Mouse (Mus musculus): ENCODE results near the gene Piwil4.

Piwil4 gene

DNA sequence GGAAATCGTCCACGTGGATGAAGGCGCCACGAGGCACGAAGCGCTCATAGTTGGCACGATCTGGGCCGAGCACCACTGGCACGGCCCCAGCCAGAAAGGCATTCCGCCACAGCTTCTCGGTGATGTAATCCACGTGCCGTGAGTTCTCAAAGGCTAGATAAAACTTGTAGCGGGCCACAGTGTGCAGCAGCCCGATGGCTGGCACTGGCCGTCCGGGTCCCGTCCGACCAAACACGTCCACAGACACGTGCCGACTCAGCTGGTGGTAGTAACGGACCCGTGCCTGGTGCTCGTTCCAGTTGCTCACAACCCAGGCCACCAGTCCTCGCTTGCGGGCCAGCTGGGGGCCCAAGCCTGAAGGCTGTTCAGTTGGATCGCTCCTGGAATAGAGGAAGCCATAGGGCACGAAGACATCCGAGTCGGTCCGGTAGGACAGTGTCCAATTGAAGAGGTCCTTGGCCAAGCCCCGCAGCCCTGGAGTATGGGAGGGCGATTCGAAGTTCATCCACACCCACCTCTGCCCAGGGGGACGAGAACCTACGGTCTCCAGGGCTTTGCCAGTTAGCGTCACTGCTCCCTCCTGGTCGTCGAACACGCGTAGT lies 10.5 kb upstream of the Piwil4 start:
- no peak for TF ChIP-seq GATA4 (IDR thresholded peaks at IDR 0.05; ENCODE audit: insufficient replicate concordance, low read length)

DNA sequence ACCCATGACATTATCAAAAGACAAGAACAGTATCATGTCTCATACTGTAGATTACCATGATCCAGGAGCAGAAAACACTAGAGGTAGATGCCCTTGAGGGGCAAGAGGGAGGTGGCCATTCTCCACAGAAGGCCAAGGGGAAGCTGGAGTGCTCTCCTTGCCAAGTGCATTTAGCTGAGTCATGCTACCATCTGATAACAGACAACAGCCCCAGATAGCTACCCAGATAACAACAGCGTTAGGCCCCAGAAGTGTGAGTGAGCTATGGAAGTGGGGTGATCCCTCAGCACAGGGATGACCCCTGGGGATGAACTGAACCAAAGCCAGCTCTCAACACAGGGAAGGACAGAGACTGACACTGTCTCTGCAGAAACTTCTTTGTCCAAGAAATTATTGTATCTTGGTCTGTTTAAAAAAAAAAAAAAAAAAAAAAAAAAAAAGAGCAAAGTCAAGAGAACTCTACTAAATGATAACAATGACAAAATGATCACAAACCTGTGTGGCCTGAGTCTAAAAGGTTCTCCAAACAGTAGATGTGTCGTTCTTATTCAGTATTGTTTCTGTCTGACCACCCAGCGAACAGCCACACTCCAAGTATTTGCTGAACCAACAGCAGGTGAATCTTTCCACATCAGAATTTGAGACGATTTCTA lies 909 bp downstream of the Piwil4 start:
- TF ChIP-seq GATA4 (IDR thresholded peaks at IDR 0.05; ENCODE audit: insufficient replicate concordance, low read length), result no peak

- no peak for TF ChIP-seq GATA4 (IDR thresholded peaks at IDR 0.05; ENCODE audit: insufficient replicate concordance, low read length)
Measured at GRCm38 (mm10) chr9:14730941-14731541, 9.5 kb downstream of the Piwil4 start.

DNA sequence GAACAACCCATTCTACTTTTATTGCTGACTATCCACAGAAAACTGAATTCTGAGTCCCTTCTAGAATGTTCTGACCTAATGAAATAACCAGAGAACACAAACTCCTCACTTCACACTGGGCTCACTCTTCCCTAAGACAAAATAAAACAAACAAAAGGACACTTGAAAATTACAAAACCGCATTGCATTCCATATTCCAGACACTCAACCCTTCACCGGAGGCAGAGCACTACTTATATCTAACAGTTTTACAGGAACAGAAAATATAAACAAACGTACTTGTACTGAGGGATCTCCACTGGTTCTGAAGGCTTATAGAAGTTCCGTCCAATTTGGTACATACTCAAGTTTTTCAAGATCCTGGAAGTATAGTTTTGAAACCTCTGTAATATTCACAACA lies 12.2 kb downstream of the Piwil4 start:
- no peak for TF ChIP-seq GATA4 (IDR thresholded peaks at IDR 0.05; ENCODE audit: insufficient replicate concordance, low read length)

GRCm38 (mm10) chr9:14726629-14727028 lies 13.9 kb downstream of the Piwil4 start:
- no peak for TF ChIP-seq GATA4 (IDR thresholded peaks at IDR 0.05; ENCODE audit: insufficient replicate concordance, low read length)

GRCm38 (mm10) chr9:14726005-14726404 lies 14.5 kb downstream of the Piwil4 start:
- TF ChIP-seq GATA4 (IDR thresholded peaks at IDR 0.05; ENCODE audit: insufficient replicate concordance, low read length), result no peak

- no peak for TF ChIP-seq GATA4 (IDR thresholded peaks at IDR 0.05; ENCODE audit: insufficient replicate concordance, low read length)
Measured at GRCm38 (mm10) chr9:14724755-14725420, 15.6 kb downstream of the Piwil4 start.

DNA sequence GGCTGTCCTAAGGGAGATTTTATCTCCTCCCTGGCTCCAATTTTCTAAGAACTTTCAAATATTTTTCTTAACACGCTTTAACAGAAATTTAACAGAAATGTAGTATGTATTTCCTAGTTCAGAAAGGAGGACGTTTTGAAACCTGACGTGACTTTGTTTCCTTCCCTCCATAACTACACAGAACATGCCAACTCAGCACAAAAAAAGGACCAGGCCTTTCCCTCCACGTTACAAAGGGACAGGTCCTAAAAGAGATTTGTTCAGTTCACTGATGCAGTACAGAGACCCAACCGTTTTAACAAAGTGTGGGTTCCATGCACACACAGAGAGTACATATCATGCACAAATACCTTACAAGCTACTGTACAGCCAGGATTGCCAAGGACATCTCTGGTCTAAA lies 18.9 kb downstream of the Piwil4 start:
- no peak for TF ChIP-seq GATA4 (IDR thresholded peaks at IDR 0.05; ENCODE audit: insufficient replicate concordance, low read length)

DNA sequence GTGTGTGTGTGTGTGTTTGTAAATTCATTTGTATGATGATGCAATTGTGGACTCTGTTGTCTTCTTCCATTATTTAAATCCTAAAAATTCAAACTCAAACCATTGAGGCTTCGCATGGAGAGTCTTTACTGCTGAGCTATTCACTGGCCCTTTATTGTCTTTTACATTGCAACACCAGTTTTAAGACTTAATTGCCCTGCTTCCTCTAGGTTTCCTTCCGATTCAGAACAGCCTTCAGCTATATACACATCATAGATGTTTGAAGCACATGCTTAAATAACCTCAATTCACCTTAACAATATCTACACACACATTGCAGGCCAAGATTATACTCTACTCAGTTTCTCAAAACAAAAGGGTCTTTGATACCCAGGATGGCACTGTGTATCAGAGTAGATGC lies 20.1 kb downstream of the Piwil4 start:
- no peak for TF ChIP-seq GATA4 (IDR thresholded peaks at IDR 0.05; ENCODE audit: insufficient replicate concordance, low read length)

DNA sequence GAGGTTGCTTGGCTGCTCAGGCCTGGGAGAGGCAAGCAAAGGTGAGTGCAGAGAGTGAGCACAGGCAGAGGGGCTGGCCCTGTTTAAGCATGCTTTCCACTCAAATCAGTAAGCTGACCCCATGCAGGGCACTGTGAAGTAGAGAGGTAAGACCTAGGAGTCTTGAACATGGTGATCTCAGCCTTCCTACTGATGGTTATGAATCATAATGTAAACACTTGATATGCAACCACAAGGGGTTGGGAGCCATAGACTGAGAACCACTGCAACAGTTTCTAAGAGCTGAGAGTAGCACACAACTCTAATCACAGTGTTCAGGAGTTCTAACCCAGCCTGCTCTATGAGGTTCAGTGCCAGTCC lies 22.2 kb downstream of the Piwil4 start:
- no peak for TF ChIP-seq GATA4 (IDR thresholded peaks at IDR 0.05; ENCODE audit: insufficient replicate concordance, low read length)

DNA sequence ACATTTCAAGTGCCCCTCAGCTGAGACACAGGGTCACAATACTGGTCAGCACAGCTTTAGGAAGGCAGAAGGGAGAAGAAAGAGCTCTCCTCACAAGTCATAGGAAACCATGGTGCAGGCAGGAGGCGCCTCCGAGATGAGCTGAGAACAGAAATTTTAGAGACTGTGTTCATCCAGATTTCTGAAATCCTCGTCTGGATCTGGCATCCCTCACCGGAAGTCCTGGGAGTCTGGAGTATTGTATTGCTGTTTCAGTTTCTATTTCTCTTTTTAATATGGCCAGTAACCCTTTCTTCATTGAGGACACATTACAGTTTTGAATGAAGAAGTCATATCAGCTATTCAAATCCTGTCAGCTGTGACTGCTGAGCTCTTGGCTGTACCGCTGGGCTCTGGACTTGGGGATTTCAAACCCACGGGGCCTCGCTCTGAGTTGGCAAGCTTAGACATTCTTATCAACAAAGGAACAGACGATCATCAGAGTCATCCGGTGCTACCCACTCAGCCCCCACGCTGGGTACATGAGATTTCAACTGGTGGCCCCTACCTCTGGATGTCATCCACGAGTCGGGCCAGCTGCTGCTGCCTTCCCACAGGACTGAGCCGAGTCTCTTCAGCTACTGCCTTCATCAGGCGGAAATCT lies 22.7 kb downstream of the Piwil4 start:
- TF ChIP-seq GATA4 (IDR thresholded peaks at IDR 0.05; ENCODE audit: insufficient replicate concordance, low read length), result no peak

DNA sequence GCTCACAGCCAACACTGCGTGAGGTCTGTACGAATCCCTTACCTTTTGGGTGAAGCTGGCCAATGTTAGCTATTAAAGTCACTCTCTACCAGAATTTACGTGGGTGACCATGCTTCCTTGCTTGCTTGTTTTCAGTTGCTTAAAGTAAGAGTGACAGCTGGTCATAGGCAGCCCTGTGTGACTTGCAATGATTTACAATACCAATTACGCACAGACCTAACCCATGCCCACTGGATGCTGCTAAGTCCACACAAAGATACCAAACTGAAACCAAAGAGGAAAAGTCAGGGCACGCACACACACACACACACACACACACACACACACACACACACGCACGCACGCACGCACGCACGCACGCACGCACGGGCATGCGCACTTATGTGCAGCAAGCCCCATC lies 25.3 kb downstream of the Piwil4 start:
- no peak for TF ChIP-seq GATA4 (IDR thresholded peaks at IDR 0.05; ENCODE audit: insufficient replicate concordance, low read length)

DNA sequence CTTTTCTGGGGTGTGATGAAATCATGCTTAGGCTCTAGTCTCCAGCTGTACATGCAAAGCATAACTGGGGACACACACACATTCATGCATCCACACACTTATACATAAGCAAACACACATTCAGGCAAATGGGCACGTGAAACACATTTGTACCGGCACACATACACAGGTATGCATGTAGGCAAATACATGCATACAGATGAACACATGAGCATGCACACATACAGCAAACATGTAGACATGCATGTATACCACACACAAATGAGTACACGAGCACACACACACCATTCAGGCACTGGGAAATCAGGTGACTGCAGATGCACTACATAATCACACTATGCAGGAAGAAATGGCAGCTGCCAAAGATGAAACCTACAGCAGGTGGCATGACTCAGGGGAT lies 29.6 kb downstream of the Piwil4 start:
- TF ChIP-seq GATA4 (IDR thresholded peaks at IDR 0.05; ENCODE audit: insufficient replicate concordance, low read length), result no peak

GRCm38 (mm10) chr9:14705321-14706162 lies 35.0 kb downstream of the Piwil4 start:
- TF ChIP-seq GATA4 (IDR thresholded peaks at IDR 0.05; ENCODE audit: insufficient replicate concordance, low read length), result no peak; the same call in 1 of the 2 replicates

DNA sequence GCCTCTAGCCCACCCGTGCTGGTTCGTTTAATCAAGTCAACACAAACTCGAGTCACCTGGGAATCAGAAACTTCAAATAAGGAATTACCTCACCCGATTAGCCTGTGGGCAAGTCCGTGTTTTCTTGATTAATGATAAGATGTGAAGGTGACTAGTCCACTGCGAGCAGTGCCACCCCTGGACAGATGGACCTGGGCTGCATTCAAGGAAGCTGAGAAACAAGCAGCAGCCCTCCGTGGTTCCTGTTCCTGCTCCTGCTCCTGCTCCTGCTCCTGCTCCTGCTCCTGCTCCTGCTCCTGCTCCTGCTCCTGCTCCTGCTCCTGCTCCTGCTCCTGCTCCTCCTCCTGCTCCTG lies 41.3 kb downstream of the Piwil4 start:
- TF ChIP-seq GATA4 (IDR thresholded peaks at IDR 0.05; ENCODE audit: insufficient replicate concordance, low read length), result no peak
